Mouse (Mus musculus) kidney, postnatal 36 days (tissue): ENCODE data around the gene Plpp7.

Source experiments
- DNase-seq, 2 experiments: peaks; one replicate each; pipeline ENCODE4 v3.0.0; 2021 to 2022; ENCODE audit warnings: mixed read lengths in 2 of 2

Plpp7 gene

GRCm38 (mm10) chr2:32144633-32145032 lies 49.3 kb downstream of the Plpp7 start:
- DNase-seq: no peak

- no peak for DNase-seq
Measured at GRCm38 (mm10) chr2:32146617-32147162, 51.4 kb downstream of the Plpp7 start.

DNA sequence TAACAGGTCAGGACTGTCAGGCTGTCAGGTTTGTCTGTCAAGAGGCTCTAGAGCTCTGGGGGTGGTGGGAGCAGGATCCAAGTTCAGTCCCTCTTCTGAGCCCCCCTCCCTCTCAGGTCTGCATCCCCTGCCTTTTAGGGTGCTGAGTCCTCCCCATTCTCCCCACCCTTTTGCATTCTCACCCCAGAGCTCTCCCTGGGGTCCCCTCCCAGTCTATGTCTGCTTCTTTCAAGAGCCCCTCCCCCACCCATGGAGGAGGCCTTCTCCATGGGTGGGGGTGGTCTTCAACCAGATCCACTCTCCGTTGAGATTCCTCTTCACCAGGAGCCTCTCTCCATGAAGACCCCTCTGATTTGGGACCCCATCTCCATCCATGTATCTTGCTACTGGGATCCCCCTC lies 54.8 kb downstream of the Plpp7 start:
- no peak for DNase-seq

DNA sequence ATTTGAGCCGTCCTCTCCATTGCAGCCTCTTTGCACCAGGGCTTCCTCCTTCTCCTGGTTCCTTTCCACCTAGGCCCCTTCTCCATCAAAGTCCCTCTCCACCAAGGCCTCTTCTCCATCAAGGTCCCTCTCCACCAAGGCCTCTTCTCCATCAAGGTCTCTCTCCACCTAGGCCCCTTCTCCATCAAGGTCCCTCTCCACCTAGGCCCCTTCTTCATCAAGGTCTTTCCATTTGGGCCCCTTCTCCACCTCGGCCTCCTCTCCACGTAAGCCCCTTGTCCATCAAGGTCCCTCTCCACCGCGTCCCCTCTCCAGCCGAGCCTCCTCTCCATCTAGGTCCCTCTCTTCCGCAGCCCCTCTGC lies 55.2 kb downstream of the Plpp7 start:
- DNase-seq: no peak

GRCm38 (mm10) chr2:32150924-32151659 lies 55.8 kb downstream of the Plpp7 start, which contains the start of gene Prrc2b:
Gene Prrc2b, plus strand, starts transcription at chr2:32151082.
- peak; percentile 64 to 89 for DNase-seq

DNA sequence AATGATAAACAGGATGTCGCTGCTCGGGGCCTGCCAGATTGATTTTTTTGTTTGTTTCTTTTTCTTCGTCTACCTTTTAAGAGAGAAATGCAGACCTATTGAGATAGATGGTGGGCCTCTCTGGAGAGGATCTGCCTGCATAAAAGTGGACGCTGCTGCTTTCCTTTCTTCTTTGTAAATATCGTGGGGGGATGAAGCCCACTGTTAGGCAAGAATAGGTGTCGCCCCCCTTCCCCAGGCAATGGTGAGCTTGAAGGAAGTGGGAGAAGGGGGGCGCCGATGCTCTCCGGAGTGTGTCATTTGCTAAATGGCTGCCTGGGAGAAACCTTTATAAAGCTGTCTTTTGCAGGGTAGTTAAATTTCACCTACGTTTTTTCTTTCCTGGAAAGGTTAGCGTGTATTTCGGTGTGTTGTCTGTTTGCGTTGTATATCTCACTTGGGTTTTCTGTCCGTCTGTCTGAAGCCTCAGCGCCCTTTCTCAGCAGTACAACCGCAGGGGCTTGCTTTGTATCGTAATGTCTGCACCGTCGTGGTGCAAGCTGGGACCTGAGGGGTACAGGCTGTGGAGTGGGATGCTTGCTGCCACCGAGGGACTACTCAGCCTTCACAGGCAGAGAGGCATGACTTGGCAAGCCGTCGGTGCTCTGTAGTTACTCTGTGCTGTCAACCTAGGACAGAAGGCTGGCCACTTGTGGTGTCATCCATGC lies 56.5 kb downstream of the Plpp7 start:
- peak in 1 of 2 experiments; percentile 55 for DNase-seq

DNA sequence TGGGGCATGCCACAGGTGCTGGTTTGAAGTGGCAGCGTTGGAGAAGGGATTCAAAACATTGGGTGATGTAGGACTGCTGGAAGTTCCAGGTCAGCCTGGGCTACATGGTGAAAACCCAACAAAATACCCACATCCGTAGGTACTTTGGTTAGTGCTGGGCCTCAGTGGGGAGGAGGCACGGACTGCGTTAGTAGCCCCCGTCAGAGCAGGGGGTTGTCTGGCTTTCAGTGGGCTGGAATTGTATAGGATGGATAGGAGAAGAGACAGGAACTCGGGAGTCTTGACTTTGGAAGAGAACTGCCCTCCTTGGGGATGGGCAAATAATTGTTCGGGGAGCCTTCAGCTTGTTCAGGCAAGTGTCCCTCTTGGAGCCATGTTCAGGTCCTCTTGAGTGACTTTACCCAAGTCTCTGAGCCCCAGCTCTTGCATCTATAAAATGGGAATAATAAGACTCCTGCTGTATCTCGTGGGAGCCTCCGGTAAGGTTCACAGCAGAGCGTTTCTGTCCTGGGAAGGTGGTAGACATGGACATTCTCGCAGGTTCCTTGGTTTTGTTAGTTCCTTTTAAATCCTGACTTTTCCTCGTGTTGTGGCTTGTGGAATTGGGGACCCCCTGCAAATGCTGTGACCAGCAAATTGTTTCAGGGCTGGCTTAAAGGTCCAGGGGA lies 57.2 kb downstream of the Plpp7 start:
- no peak for DNase-seq

DNA sequence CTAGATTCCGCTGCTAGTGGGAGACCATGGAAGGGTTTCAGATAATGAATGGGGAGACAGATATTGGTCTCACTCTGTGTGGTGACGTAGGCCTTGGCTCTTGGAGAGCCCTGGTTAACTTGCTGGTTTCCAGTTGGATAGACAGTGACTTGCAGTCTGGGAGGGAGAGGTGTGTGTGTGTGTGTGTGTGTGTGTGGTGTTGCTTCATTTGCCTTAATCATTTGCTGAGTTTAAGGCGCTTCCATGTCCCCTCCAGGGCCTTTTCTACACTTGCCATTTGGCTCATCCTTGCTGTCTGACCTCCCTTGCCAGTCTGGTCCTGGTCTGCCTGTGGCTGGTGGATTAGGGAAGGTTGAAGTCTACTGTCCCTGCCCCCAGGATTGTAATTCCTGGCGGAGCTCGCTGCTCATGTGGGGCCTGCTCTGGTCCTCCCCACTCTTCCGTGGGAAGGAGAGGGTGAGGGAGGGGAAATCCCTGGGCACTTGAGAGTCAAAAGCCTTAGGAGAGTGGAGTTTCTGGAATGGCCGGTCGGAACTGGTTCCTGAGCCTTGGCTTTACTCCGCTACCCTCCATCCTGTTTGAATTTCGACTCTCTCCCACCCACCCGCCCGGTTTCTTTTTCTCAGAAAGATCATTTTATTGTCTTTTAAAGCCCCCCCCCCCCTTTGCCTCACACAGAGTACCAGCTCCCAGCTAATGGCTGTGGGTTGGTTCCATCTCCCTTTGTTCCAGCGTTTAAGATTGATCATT lies 57.9 kb downstream of the Plpp7 start:
- DNase-seq: peak; percentile 75 to 77

DNA sequence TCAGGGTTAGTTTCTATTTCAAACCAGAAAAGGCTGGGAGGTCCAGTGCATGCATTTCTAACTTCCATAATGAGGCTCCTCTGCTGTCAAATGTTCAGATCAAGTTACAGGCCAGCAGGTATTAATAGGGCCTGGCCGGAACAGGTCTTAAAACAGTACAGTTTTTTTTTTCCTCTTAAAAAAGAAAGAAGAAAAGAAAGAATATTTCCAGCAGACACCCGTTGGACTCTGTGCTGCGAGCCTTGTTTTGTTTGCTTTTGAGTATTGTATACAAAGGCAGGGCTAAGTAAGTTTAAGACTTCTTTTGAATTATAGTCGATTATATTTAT lies 58.4 kb downstream of the Plpp7 start:
- DNase-seq: no peak

DNA sequence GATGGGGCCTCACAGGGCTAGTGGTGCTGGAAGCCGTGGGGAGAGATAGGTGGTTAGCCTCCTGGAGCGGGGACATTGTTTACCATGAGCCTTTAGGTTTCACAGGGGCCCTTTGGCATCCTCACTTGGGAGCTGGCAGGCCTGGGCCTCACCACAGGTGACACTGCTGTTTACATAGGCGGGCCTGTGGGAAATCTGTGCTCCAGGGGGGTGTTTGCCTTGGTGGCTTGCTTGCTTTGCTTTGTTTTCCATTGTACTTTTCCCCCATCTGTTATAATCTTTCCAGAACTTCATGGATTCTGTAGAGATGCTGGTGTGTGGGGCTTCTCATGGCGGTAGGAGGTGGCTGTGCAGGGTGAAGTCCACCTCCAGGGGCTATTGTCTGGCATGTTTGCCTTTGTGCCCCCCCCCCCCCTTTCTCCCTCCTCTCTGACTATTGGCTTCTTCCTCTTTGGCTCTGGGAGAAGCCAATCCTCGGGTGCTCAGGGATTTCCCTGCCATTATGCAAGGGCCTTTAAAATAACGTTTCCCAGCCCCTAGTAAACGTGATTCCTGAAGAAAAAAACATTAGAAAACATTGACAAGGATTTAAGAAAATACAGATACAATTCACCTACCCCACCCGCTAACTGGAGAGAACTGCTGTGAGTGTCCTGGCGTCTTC lies 59.1 kb downstream of the Plpp7 start:
- no peak for DNase-seq

GRCm38 (mm10) chr2:32154998-32155541 lies 59.7 kb downstream of the Plpp7 start:
- DNase-seq: no peak

- DNase-seq: no peak
Measured at GRCm38 (mm10) chr2:32155614-32156013, 60.3 kb downstream of the Plpp7 start.

DNA sequence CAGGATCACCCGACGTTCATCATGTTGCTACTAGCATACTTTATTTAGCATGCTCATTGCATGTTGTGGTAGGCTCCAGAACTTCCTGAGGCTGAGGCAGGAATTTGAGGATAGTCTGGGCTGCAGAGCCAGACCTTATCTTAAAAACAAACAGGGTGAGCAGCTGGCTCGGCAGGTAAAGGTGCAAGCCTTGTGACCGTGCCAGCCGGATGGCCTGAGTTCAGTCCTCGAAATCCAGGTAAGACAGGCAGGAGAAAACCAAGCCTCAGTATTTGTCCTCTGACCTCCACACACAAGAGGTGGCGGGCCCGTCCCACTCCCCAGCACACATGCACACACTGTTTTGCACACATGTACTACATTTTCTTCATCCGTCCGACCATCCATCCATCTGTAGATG lies 61.3 kb downstream of the Plpp7 start:
- DNase-seq: no peak

- no peak for DNase-seq
Measured at GRCm38 (mm10) chr2:32157328-32157727, 62.0 kb downstream of the Plpp7 start.

GRCm38 (mm10) chr2:32158616-32159239 lies 63.4 kb downstream of the Plpp7 start:
- peak in 1 of 2 experiments; percentile 57 for DNase-seq
